Mouse (Mus musculus): Measurements from ENCODE around the gene Crybg1. TPM values are rescaled to one million over a fixed set of nuclear protein-coding genes. Genes with fewer than 3 reads are reported as not detected.

The Crybg1 gene
- 0.82 TPM for polyA plus RNA-seq (2014; fragmentation: Illumina TruSeq; extraction: RNeasy Lipid Tissue Mini Kit (QIAGEN cat#74804); ENCODE audit: low read depth, low replicate concordance)

GRCm38 (mm10) chr10:44148337-44149317 lies at the start of gene Crybg1:
Gene Crybg1 (minus strand): TSS chr10:44148853.

GRCm38 (mm10) chr10:43901578-43902194 lies 247.0 kb downstream of the Crybg1 start, which contains the start of the genes Qrsl1 and Rtn4ip1:
Gene Qrsl1 (minus strand): TSS chr10:43901745.
Gene Rtn4ip1 (plus strand): TSS chr10:43901807.

Other genes with a start within 250 kb of the Crybg1 start
- gene Qrsl1, start 247.1 kb downstream of the Crybg1 start, polyA plus RNA-seq (2014; fragmentation: Illumina TruSeq; extraction: RNeasy Lipid Tissue Mini Kit (QIAGEN cat#74804); ENCODE audit: low read depth, low replicate concordance): 16.8 TPM
- gene Rtn4ip1, start 247.0 kb downstream of the Crybg1 start, polyA plus RNA-seq (2014; fragmentation: Illumina TruSeq; extraction: RNeasy Lipid Tissue Mini Kit (QIAGEN cat#74804); ENCODE audit: low read depth, low replicate concordance): 19.1 TPM
- 118 TPM for gene Atg5, start 119.5 kb upstream of the Crybg1 start, polyA plus RNA-seq (2014; fragmentation: Illumina TruSeq; extraction: RNeasy Lipid Tissue Mini Kit (QIAGEN cat#74804); ENCODE audit: low read depth, low replicate concordance)

Data from adrenal gland, adult 10 weeks (tissue).